Mouse (Mus musculus) frontal cortex, adult 2 months (tissue): ENCODE results near the gene Fkbp9. TPM values are rescaled to one million over a fixed set of nuclear protein-coding genes. Genes with fewer than 3 reads are reported as not detected.

Source experiments
- DNase-seq, 2 experiments: peaks; one replicate each; pipeline ENCODE4 v3.0.0; 2022; ENCODE audit warnings: low spot score in 1 of 2; ENCODE audit errors: extremely low spot score in 1 of 2
- polyA plus RNA-seq: library from polyadenylated mRNA; depleted of rRNA; stranded (reverse); fragments of >200 nt; gene quantifications from 2 replicates; pipeline ENCODE4 v1.2.3, GENCODE M21; 2012

The Fkbp9 gene
- polyA plus RNA-seq, 1 experiment = 31.0 TPM

- DNase-seq = no peak
Observed at GRCm38 (mm10) chr6:56903831-56904230, 72.0 kb downstream of the Fkbp9 start.

DNA sequence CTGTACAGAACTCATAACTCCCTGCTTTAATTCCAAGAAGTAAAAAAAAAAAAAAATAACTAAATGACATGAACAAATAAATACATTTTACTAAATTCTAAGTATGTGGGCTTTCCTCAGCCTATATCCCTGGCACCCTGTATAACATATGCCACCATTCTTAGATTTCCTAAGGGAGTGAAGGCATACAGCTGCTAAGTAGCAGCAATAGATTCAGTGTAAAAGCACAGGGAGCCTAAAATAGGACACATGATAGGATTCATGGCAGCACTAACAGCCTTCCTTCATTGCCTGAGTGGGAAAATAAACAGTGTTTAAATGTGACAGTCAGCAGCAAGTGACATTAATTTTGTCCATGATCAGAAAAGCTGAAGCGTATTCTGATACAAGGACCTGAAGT lies 72.5 kb downstream of the Fkbp9 start:
- no peak for DNase-seq

- no peak for DNase-seq
Observed at GRCm38 (mm10) chr6:56904982-56905381, 73.1 kb downstream of the Fkbp9 start.

DNA sequence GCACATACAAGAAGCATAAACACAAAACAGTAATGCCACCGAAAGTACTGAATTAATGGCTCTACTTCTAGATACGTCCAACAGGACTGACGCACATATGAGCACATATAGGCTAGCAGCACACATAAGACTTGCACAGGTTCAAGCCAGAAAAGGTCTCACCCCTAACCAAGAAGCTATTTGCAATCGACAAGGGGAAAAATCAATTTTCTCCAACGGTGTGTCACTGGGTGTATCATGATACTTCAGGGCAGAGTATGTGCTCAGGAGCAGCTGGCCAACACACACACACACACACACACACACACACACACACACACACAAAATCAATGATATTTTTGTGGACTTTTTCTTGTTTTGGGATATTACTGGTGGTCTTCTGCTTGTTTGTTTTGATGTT lies 73.6 kb downstream of the Fkbp9 start:
- DNase-seq = no peak

- no peak for DNase-seq
Observed at GRCm38 (mm10) chr6:56906121-56906846, 74.4 kb downstream of the Fkbp9 start.

DNA sequence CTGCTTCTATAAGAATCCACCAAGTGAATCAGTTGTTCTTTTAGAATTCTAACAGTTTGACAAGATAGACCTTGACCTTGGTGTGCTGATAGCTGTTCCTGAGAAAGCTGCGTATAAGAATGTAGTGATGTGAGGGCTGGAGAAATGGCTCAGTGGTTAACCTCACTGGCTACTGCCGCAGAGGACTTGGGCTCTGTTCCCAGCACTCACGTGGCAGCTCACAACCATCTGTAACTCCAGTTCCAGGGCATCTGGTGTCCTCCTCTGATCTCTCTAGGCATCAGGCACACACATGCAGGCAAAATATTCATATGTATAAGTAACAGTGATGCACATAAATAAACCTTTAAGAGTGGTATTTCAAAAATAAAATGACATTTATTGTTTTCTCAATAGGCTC lies 76.1 kb downstream of the Fkbp9 start:
- DNase-seq = no peak

- no peak for DNase-seq
Observed at GRCm38 (mm10) chr6:56908397-56908796, 76.5 kb downstream of the Fkbp9 start.

DNA sequence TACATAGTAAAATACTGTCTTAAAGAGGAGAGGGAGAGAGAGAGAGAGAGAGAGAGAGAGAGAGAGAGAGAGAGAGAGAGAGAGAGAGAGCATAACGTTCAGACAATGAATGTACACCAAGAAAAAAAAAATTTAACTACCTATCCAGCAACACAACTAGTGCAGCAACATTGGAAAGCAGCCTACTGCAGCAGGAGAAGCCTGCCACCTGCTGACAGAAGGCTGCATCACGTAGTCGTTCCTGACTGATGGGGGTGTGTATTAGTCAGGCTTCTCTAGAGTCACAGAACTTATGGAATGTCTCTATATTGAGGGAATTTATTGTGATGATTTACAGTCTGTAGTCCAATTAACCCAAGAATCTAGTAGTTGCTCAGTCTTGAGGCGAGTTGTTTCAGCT lies 77.1 kb downstream of the Fkbp9 start:
- peak; percentile 43 to 79 for DNase-seq

DNA sequence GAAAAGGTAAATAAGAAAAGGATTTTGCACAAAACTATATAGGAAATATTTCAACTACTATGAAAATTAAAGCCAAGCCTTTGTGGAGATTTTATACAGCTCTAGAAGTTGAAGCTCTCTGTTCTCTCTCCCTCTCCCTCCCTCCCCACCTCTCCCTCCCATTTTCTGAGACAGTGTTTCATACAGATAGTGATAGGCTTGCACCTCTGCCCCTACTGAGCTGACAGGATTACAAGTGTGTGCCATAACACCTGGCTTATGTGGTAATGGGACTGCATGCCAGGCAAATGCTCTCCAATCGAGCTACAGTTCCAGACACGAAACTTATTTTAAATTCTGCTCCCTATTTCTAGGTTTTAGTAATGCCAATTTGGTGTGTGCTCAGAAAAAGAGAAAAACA lies 79.1 kb downstream of the Fkbp9 start:
- DNase-seq = no peak

- no peak for DNase-seq
Observed at GRCm38 (mm10) chr6:56913092-56913858, 81.4 kb downstream of the Fkbp9 start.

DNA sequence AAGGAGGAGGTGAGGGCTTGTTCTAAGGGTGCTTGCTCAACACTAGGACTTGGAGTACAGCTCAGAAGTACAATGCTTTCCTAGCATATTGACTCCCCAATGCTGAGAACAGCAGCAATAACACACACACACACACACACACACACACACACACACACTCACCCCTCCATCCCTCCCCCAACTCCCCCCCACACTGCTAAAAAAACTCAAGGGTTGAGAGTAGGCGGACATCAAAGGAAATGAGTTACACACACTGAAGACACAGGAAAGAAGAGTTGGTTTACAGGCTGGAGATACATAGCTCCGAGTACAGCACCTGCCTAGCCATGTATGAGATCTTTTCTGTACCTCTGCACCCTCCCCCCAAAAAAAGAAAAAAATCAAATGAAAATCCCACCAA lies 84.4 kb downstream of the Fkbp9 start:
- DNase-seq = no peak

- DNase-seq = no peak
Observed at GRCm38 (mm10) chr6:56917578-56918368, 85.9 kb downstream of the Fkbp9 start.

DNA sequence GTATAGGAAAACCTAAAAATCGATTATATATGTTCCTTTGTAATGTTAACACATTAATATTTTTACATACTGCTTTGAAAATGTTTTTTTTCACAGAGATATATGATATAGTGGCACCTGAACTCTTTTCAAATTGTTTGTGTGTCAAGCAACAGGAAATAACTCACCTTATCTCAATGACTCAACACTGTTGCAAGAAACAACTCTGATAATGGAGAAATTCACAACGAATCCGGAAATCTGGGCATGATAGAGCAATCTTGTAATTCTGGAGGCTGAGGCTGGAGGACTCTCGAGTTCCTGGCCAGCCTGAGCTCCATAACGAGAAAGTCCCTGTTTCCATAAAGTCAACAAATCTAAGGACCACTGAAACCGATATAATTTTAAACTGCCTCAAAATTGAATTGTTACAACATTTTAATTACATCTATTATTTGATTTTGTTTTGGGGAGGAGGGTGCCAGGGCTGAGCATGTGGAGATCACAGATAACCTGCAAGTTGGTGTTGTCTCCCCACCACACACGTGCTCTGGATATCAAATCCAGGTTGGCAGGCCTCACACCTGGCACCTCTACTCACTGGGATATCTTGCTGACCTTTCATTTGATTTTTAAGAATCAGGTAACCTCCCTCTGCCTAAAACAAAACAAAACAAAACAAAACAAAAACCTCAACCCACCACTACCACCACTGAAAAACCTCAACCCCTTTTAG lies 87.6 kb downstream of the Fkbp9 start:
- no peak for DNase-seq

DNA sequence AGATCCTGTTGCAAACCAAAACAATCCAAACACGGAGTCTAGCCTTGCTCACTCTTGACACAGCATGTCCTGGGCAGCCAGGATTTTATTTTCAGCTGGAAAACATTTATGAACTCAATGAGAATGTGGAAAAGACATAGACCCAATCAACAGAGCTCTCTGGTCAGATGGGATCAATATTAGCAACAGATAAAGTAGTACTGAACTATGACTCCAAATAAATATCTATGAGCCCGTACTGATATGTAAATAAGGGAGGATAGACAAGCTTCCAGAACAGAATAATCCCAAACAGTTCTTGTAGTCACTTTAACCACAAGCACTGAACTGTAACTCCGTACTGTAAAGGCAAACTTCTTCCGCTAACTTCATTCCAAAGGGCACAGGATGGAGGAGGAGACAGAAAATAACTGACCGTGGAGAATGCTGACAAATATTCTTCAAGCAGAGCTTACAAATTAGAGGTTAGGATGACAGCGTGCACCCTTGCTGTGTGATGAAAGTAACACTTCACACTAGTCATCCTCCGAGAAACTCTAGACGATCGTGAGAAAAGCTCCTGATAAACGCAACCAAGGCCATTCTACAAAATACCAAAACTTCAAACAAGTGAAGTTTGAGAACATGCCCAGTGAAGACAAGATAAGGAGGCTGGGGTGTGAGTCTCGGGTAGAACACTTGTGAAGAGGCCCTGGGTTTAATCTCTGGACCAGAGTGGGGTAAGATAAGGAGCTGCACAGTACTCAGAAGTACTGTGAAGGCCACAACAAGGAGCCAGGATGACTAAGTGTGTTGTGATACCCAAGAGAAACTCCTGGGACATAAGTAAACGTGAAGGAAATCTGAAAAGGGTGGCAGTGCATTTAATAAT lies 88.6 kb downstream of the Fkbp9 start:
- no peak for DNase-seq

GRCm38 (mm10) chr6:56923331-56923725 lies 91.5 kb downstream of the Fkbp9 start:
- no peak for DNase-seq

DNA sequence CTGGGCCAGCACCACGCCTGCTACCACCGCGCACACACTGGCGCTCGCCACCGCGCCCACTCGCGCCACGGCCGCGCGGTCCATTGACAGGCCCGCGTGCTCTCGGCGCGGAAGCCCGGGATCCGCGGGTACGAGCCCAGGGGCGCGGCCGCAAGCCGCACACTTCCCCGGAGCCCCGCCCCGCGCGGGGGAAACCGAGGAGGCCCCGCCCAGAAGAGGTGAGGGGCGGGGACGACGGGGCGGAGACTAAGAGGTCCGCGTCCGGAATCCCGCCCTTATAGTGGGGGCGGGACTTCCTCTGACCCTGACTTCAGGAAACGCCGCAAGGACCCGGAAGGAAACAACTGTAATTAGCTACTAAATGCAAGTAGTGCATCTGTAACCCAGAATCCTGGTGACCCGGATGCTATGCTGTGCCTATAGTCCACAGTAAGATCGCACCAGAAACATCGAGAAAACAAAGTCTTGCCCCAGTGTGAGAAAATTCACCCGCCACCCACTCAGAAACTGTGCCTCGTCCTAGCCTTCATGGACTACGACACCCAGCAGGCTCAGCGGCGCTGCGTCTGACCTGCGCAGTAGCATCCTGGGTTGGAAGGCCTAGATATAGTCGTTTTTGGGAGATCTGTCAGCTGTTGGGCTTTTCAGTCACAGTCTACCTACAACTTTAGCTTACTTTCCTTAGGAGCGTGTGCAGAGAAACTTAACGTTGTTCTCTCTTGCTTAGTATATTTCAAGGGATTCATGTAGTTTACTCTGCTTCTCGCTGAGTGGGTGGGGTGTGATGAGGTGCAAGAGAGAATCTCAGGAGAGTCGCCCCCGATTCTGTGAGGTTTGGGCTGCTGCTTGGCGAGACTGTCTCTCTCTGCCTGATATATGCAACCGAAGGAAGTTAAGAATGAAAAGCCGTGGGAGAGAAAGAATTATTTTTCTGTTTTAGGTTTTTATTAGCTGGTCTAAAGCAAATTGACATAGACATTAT lies 92.2 kb downstream of the Fkbp9 start, which contains the start of the genes Nt5c3 and Vmn1r4:
Gene Nt5c3 (minus strand): TSS at position 207 of the 982 bp plus-strand sequence.
Gene Vmn1r4 (plus strand): TSS at position 290 of the 982 bp plus-strand sequence.
- peak; percentile 94 for DNase-seq
